Mouse (Mus musculus) limb, embryonic 10.5 days (tissue): ENCODE measurements around the gene Tmem28. TPM values are rescaled to one million over a fixed set of nuclear protein-coding genes. Genes with fewer than 3 reads are reported as not detected.

Experiments used
- DNase-seq: peaks from one replicate; pipeline ENCODE4 v3.0.0-alpha.2; 2017; ENCODE audit warnings: low spot score
- H3K27ac ChIP-seq: fragments of 300-500 bp; sonication (generic); 2 replicates; pipeline ENCODE4 v1.5.1; 2016; ENCODE audit warnings: mild to moderate bottlenecking
- H3K27me3 ChIP-seq: fragments of 300-500 bp; sonication (generic); 2 replicates; pipeline ENCODE4 v1.6.1; 2016; ENCODE audit warnings: low read depth, mild to moderate bottlenecking; ENCODE audit not compliant: poor library complexity, severe bottlenecking
- H3K36me3 ChIP-seq: fragments of 300-500 bp; sonication (generic); 2 replicates; pipeline ENCODE4 v1.6.1; 2016; ENCODE audit warnings: mild to moderate bottlenecking, moderate library complexity
- H3K4me1 ChIP-seq: fragments of 300-500 bp; sonication (generic); 2 replicates; pipeline ENCODE4 v1.6.1; 2016
- H3K4me3 ChIP-seq: fragments of 300-500 bp; sonication (generic); 2 replicates; pipeline ENCODE4 v1.5.1; 2016; ENCODE audit warnings: mild to moderate bottlenecking, moderate library complexity
- H3K9me3 ChIP-seq: fragments of 300-500 bp; sonication (generic); replicated peaks from 2 replicates; pipeline ENCODE4 v1.6.1; 2016; ENCODE audit warnings: mild to moderate bottlenecking
- WGBS: fragments of 180-500 bp; shearing (Covaris S2); methylation state at CpG from one replicate; pipeline ENCODE4 v1.1.7; 2016; 5-methylcytosine and 5-hydroxymethylcytosine counted together
- polyA plus RNA-seq: library from polyadenylated mRNA; unstranded; fragments of >200 nt; fragmentation: Nextera tagmentation; extraction: Ambion mirVana; gene quantifications from 2 replicates; pipeline ENCODE4 v1.2.1, GENCODE M21; 2016

The Tmem28 gene
- polyA plus RNA-seq, 1 experiment from 2014 or later, result 0.13 TPM

- 87% methylated on average over 4 of the region's 4 CpGs for WGBS
- Histone ChIP-seq H3K9me3 (no peaks in the 10 kb centered on the region), H3K27me3 (peaks cover 79% of the 10 kb centered on the region), H3K36me3 (no peaks in the 10 kb centered on the region), H3K27ac (no peak overlapping the region), H3K4me3 (no peak overlapping the region), H3K4me1 (peaks cover 3% of the 10 kb centered on the region; the same call in 1 of the 2 replicates)
- no peak for DNase-seq
Observed at GRCm38 (mm10) chrX:99876781-99877180, 56.0 kb downstream of the Tmem28 start.

- no peak for DNase-seq
- no peaks in the 10 kb centered on the region for H3K9me3 ChIP-seq
- no peaks in the 10 kb centered on the region for H3K36me3 ChIP-seq
- WGBS, result 50% methylated on average over 2 of the region's 2 CpGs
- no peak overlapping the region for H3K4me3 ChIP-seq
- no peak overlapping the region for H3K27ac ChIP-seq
- H3K27me3 ChIP-seq, result peaks cover 79% of the 10 kb centered on the region
- no peaks in the 10 kb centered on the region for H3K4me1 ChIP-seq
Observed at GRCm38 (mm10) chrX:99883396-99883795, 62.6 kb downstream of the Tmem28 start.

Other genes starting within 250 kb of the Tmem28 start
- gene Eda, start 154.6 kb downstream of the Tmem28 start, polyA plus RNA-seq, result 2.0 and 2.4 TPM in 2 replicates